Mouse (Mus musculus) bone marrow macrophage, adult 2 months (primary cell): ENCODE measurements at regions not wholly inside any gene's neighbourhood (a gene's known extent, or its start where the extent isn't known, plus 50 kb on each side); places are given as distances from the start of the nearest gene placed in this dataset.

Experiments used
- H3K27ac ChIP-seq: 2 replicates; pipeline ENCODE4 v1.5.1; 2012; ENCODE audit warnings: low read depth, low read length; ENCODE audit not compliant: insufficient read depth
- H3K4me1 ChIP-seq: 2 replicates; pipeline ENCODE4 v1.6.1; 2012; ENCODE audit warnings: low read length; ENCODE audit not compliant: control insufficient read depth, insufficient read depth
- H3K4me3 ChIP-seq: 2 replicates; pipeline ENCODE4 v1.5.1; 2012; ENCODE audit warnings: mild to moderate bottlenecking, low read length, moderate library complexity; ENCODE audit not compliant: insufficient read depth
- CTCF ChIP-seq: IDR thresholded peaks from 2 replicates; pipeline ENCODE4 v1.5.1; 2012; ENCODE audit warnings: low read depth, mild to moderate bottlenecking, low read length, moderate library complexity
- POLR2A ChIP-seq: IDR thresholded peaks from 2 replicates; pipeline ENCODE4 v1.6.1; 2012; ENCODE audit warnings: mild to moderate bottlenecking, low read depth, low read length, borderline replicate concordance

GRCm38 (mm10) chr8:77815648-77815971 is 91.3 kb upstream of the Ednra start:
- TF ChIP-seq CTCF: no peak
- no peak for TF ChIP-seq POLR2A
- no peak overlapping the region for H3K27ac ChIP-seq
- no peak overlapping the region for H3K4me3 ChIP-seq
- H3K4me1 ChIP-seq: no peaks in the 10 kb centered on the region

- no peak overlapping the region for H3K27ac ChIP-seq
- TF ChIP-seq CTCF: no peak
- no peak for TF ChIP-seq POLR2A
- H3K4me1 ChIP-seq: no peaks in the 10 kb centered on the region
- no peak overlapping the region for H3K4me3 ChIP-seq
These were observed 92.0 kb upstream of the Ednra start for GRCm38 (mm10) chr8:77816217-77816616.

GRCm38 (mm10) chr8:77825786-77826185 is 101.5 kb upstream of the Ednra start:
- Histone ChIP-seq H3K4me3 (no peak overlapping the region), H3K27ac (no peak overlapping the region), H3K4me1 (no peaks in the 10 kb centered on the region)
- TF ChIP-seq POLR2A (no peak), CTCF (no peak)

GRCm38 (mm10) chr8:77826255-77826654 is 102.0 kb upstream of the Ednra start:
- TF ChIP-seq CTCF (no peak), POLR2A (no peak)
- Histone ChIP-seq H3K4me1 (no peaks in the 10 kb centered on the region), H3K27ac (no peak overlapping the region), H3K4me3 (no peak overlapping the region)

- Histone ChIP-seq H3K4me3 (no peak overlapping the region), H3K27ac (no peak overlapping the region), H3K4me1 (no peaks in the 10 kb centered on the region)
- TF ChIP-seq CTCF (no peak), POLR2A (no peak)
These were observed 103.8 kb upstream of the Ednra start for GRCm38 (mm10) chr8:77828079-77828478.

GRCm38 (mm10) chr8:77829126-77829748 is 105.0 kb upstream of the Ednra start:
- no peaks in the 10 kb centered on the region for H3K4me1 ChIP-seq
- no peak overlapping the region for H3K27ac ChIP-seq
- H3K4me3 ChIP-seq: no peak overlapping the region
- TF ChIP-seq CTCF: no peak
- TF ChIP-seq POLR2A: no peak

- Histone ChIP-seq H3K4me1 (no peaks in the 10 kb centered on the region), H3K4me3 (no peak overlapping the region), H3K27ac (no peak overlapping the region)
- TF ChIP-seq CTCF: no peak
- no peak for TF ChIP-seq POLR2A
These were observed 105.5 kb upstream of the Ednra start for GRCm38 (mm10) chr8:77829764-77830163.

- Histone ChIP-seq H3K4me1 (no peaks in the 10 kb centered on the region), H3K4me3 (no peak overlapping the region), H3K27ac (no peak overlapping the region)
- TF ChIP-seq POLR2A (no peak), CTCF (no peak)
These were observed 110.0 kb upstream of the Ednra start for GRCm38 (mm10) chr8:77834283-77834682.

- H3K4me3 ChIP-seq: no peak overlapping the region
These were observed 112.7 kb upstream of the Ednra start for GRCm38 (mm10) chr8:77836902-77837489.

GRCm38 (mm10) chr8:77842392-77843139 is 118.3 kb upstream of the Ednra start:
- Histone ChIP-seq H3K4me3 (no peak overlapping the region), H3K4me1 (no peaks in the 10 kb centered on the region), H3K27ac (no peak overlapping the region)
- TF ChIP-seq POLR2A (no peak), CTCF (no peak)

More at GRCm38 (mm10) chr8:77836902-77837489, 112.7 kb upstream of the Ednra start:
- no peaks in the 10 kb centered on the region for H3K4me1 ChIP-seq
- no peak overlapping the region for H3K27ac ChIP-seq
- no peak for TF ChIP-seq CTCF
- TF ChIP-seq POLR2A: no peak
